Mouse (Mus musculus) olfactory bulb, adult 2 months (tissue): ENCODE measurements around the gene Hoxd8.

Experiments used
- CTCF ChIP-seq: fragments of 200-500 bp; IDR thresholded peaks from 2 replicates; pipeline ENCODE4 v1.5.1; 2012; ENCODE audit warnings: low read depth, mild to moderate bottlenecking, low read length, moderate library complexity; ENCODE audit not compliant: insufficient read depth
- POLR2A ChIP-seq: fragments of 200-500 bp; IDR thresholded peaks from 2 replicates; pipeline ENCODE4 v1.6.1; 2012; ENCODE audit warnings: mild to moderate bottlenecking, low read depth, low read length, moderate library complexity; ENCODE audit not compliant: insufficient read depth

DNA sequence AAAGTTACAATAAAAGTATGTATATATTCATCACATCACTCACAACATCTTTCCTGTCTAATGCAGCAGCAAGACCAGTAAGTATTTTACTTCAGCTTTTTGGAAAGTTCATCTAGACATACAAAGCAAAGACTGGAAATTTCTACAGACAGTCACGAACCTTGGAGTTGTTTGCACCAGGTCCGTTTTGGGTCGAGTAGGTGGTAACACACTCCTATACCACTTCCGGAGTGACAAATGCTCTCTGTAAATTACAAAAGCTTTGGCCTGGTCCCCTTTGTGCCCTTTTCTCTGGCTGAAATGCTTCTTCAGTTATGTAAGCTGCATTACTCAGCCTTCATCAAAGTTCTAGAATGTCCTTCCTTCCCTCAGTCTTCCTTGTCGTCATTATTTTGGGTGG lies 49.3 kb downstream of the Hoxd8 start:
- TF ChIP-seq CTCF: no peak
- no peak for TF ChIP-seq POLR2A
